Mouse (Mus musculus) testis, postnatal 10 days (tissue): ENCODE measurements at regions not wholly inside any gene's neighbourhood (a gene's known extent, or its start where the extent isn't known, plus 50 kb on each side); places are given as distances from the start of the nearest gene placed in this dataset.

Experiments
- DNase-seq: peaks from one replicate; pipeline ENCODE4 v3.0.0; 2021; ENCODE audit warnings: low spot score

DNA sequence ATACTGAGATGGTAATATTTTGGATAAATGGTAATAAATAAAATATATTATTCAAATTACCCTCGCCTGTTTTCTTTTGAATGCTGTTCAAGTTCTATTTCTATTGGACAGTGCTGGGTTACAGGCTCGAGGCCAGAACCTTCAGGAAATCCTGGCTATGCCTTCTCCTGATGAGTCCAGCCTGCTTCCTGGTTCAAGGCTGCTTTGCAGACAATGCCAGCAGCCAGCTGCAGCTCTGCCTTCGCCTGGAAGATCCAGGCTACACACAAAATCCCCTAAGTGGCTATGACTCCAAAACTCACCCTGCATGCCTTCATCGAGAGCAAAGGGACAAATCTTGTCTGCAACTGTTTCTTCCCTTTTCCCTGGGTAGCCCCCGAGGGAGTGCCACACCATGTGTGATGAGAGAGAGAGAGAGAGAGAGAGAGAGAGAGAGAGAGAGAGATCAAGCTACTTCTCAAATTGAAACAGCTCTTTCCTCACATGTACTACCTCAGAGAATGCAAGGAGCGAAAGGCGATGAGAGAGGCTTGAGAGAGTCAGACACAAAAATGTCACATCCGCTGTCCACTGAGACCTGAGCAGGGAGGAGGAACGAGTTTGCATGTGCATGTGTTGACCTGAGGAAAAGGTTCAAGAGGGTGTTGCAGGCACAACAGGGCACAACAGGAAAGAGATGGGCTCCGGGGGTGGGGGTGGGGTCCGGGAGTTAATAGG is 319.7 kb downstream of the Bcor start:
- DNase-seq, result no peak

GRCm38 (mm10) chrX:11845566-11845965 is 314.6 kb downstream of the Bcor start:
- DNase-seq, result no peak

DNA sequence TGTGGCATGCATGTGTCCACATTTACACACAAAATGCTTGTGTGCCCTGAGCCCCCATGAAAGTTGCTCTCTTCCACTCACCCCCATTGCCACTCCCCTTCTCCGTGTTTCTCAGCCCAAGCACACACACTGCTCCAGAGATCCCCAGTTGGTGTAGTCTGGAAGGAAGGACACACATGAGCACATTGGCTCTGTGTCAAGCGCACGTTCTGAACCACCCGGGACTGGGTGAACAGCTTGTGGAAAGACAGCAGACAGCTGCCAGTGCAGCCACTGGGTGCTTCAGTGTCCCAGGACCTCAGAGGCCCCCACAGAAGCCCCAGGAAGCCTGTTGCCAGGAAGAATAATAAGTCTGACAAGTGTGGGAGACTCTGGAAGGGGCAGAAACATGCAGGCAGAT is 304.2 kb downstream of the Bcor start:
- no peak for DNase-seq

GRCm38 (mm10) chrX:11859396-11859795 is 300.8 kb downstream of the Bcor start:
- no peak for DNase-seq

DNA sequence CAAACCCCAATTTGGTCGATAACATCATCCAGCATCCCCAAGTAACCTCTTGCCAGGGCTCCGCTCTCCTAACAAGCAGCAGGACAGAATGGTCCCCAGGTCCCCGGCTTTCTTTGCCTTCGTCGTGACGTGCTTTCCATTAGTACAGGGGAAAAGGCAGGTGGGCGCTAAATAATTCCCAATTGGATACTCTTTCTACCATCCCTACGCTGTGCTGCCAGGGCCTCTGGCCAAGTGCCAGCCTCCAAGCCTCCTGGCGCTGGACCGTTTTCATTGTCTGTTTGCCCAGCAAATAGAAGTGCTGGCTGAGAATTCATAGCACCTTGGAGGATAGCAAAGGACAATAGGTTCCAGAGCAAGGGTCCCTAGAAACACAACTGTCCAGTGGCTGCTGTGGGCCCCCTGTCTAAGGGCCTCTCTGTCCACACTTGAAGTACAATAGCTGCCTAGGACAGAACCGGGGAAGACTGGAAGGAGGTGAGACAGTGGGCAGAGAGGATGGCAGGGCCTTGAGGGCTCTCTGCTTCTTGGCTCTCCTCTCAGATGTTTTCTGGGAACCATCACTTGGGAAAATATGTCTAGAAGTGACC is 298.9 kb downstream of the Bcor start:
- no peak for DNase-seq

GRCm38 (mm10) chrX:11861892-11862291 is 298.3 kb downstream of the Bcor start:
- DNase-seq, result no peak

GRCm38 (mm10) chrX:11863106-11863505 is 297.0 kb downstream of the Bcor start:
- DNase-seq, result no peak

GRCm38 (mm10) chrX:11873913-11874312 is 286.2 kb downstream of the Bcor start:
- DNase-seq, result no peak

- DNase-seq, result no peak
Observed at GRCm38 (mm10) chrX:11876636-11877035, 283.5 kb downstream of the Bcor start.

- no peak for DNase-seq
Observed at GRCm38 (mm10) chrX:11878028-11878427, 282.1 kb downstream of the Bcor start.

- no peak for DNase-seq
Observed at GRCm38 (mm10) chrX:11880972-11881371, 279.2 kb downstream of the Bcor start.

GRCm38 (mm10) chrX:11883738-11884716 is 276.1 kb downstream of the Bcor start:
- no peak for DNase-seq

- DNase-seq, result no peak
Observed at GRCm38 (mm10) chrX:11892396-11892795, 267.8 kb downstream of the Bcor start.

GRCm38 (mm10) chrX:11893606-11894279 is 266.4 kb downstream of the Bcor start:
- no peak for DNase-seq

- DNase-seq, result no peak
Observed at GRCm38 (mm10) chrX:11894280-11894662, 265.9 kb downstream of the Bcor start.

GRCm38 (mm10) chrX:11895396-11895795 is 264.8 kb downstream of the Bcor start:
- no peak for DNase-seq

- DNase-seq, result no peak
Observed at GRCm38 (mm10) chrX:11898280-11898679, 261.9 kb downstream of the Bcor start.

DNA sequence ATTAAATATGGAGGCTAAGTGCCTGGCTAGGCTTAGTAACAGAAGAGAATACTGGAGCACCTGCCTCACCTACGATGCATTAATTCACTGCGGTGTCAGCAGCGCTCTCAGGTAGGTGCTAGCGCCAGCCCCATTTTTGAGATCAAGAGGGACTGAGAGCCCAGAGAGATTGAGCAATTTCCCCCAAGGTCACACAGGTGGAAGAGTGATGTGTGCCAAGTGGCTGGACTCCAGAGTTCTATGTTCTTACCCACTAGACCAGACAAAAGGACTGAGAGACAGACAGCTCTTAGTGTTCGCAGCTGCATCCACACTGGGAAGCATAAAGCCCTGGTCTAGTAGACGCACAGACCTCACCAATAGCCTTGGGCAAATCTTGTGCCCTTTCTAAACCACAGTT is 261.1 kb downstream of the Bcor start:
- no peak for DNase-seq

DNA sequence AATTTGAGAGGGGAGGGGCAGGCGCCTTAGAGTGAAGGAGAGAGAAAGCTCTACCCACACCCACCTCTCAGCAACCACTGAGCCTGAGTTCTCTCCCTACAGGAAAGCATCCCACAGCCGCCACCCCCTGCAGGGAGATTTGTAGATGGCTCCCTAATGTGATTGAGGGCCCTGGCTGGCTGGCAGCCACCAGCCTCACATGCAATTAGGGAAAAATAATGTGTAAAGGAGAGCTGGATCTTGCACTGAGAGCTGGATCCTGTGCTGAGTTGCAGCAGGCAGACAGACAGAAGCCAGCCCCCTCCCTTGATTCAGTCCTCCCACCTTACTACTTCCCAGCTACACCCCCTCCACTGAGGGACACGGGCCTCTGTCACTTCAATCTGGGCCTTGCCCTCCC is 260.2 kb downstream of the Bcor start:
- no peak for DNase-seq

GRCm38 (mm10) chrX:11901791-11902190 is 258.4 kb downstream of the Bcor start:
- DNase-seq, result no peak

DNA sequence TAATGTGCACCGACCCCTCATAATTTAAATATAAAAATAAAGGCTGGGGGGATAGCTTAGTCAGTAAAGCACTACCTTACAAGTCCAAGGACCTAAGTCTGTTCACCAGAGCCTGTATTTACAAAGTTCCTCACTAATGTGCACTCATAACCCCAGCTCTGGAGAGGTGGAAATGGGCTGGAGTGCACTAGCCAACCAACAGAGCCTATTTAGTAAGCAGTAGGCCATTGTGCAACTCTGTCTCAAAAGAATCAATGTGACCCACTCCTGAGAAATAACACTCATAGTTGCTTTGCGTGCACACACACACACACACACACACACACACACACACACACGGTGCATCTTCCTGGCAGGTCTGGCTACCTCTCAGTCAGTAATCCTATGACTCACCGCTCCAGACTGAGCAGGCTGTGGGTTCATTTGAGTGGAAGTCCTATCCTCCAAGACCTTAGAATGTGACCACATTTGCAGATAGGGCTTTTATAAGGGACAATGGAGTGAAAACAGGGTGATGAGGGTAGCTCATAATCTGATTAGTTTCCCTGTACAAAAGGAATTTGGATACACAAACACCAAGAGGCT is 256.9 kb downstream of the Bcor start:
- DNase-seq, result no peak

DNA sequence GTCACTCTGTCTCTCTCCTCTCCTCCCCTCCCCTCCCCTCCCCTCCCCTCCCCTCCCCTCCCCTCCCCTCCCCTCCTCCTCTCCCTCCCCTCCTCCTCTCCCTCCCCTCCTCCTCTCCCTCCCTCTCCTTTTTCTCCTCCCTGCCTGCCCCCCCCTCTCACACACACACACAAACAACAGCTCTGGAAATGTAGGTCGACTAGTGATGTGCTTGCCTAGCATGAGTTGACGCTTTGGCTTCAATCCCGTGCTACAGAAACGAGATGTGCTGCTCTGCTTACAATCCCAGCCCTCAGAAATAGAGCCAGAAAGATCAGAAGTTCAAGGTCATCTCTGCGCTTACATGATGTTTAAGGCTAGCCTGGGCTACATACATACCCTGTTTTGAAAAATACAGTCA is 254.9 kb downstream of the Bcor start:
- DNase-seq, result no peak
